Mouse (Mus musculus) heart, postnatal 0 days (tissue): ENCODE measurements around the gene Tas1r2. TPM values are rescaled to one million over a fixed set of nuclear protein-coding genes. Genes with fewer than 3 reads are reported as not detected.

Experiments used
- ATAC-seq: fragments of 200-750 bp; cut with Nextera tagmentation; 2 replicates; pipeline ENCODE4 v1.8.0; 2017; ENCODE audit warnings: low read depth, moderate number of reproducible peaks, moderate library complexity; ENCODE audit not compliant: insufficient read depth
- DNase-seq: peaks from one replicate; pipeline ENCODE4 v3.0.0-alpha.2; 2016; ENCODE audit warnings: low spot score
- H3K27ac ChIP-seq: fragments of 300-500 bp; sonication (generic); 2 replicates; pipeline ENCODE4 v1.5.1; 2014; ENCODE audit warnings: low read depth, mild to moderate bottlenecking
- H3K27me3 ChIP-seq: fragments of 300-500 bp; sonication (generic); 2 replicates; pipeline ENCODE4 v1.6.1; 2014; ENCODE audit warnings: low read length, mixed read lengths; ENCODE audit not compliant: control insufficient read depth, insufficient read depth
- H3K36me3 ChIP-seq: fragments of 300-500 bp; sonication (generic); replicated peaks from 2 replicates; pipeline ENCODE4 v1.6.1; 2014; ENCODE audit warnings: low read length, mixed read lengths; ENCODE audit not compliant: control insufficient read depth, insufficient read depth
- H3K4me1 ChIP-seq: fragments of 300-500 bp; sonication (generic); 2 replicates; pipeline ENCODE4 v1.6.1; 2014; ENCODE audit warnings: antibody characterized with exemption; ENCODE audit not compliant: control insufficient read depth, insufficient read depth
- H3K4me2 ChIP-seq: fragments of 300-500 bp; sonication (generic); 2 replicates; pipeline ENCODE4 v1.6.1; 2014; ENCODE audit warnings: low read depth, mild to moderate bottlenecking, low read length, moderate library complexity
- H3K4me3 ChIP-seq: fragments of 300-500 bp; sonication (generic); 2 replicates; pipeline ENCODE4 v1.5.1; 2014; ENCODE audit warnings: low read depth, low read length
- H3K9ac ChIP-seq: fragments of 300-500 bp; sonication (generic); replicated peaks from 2 replicates; pipeline ENCODE4 v1.6.1; 2014; ENCODE audit warnings: low read depth, low read length, mixed read lengths
- H3K9me3 ChIP-seq: fragments of 300-500 bp; sonication (generic); replicated peaks from 2 replicates; pipeline ENCODE4 v1.6.1; 2016; ENCODE audit warnings: low read length; ENCODE audit not compliant: control insufficient read depth
- CTCF ChIP-seq: IDR thresholded peaks from 2 replicates; pipeline ENCODE4 v1.5.1; 2016; ENCODE audit warnings: antibody characterized with exemption, control low read depth, low read depth
- EP300 ChIP-seq: IDR thresholded peaks from 2 replicates; pipeline ENCODE4 v1.6.1; 2016; ENCODE audit warnings: antibody characterized with exemption, low read depth
- WGBS: fragments of 180-500 bp; shearing (Covaris S2); extraction: QIAGEN DNeasy Blood & Tissue Kit; methylation state at CpG from one replicate; pipeline ENCODE4 v1.1.7; 2014; 5-methylcytosine and 5-hydroxymethylcytosine counted together
- polyA plus RNA-seq: library from polyadenylated mRNA; unstranded; fragments of >200 nt; fragmentation: Nextera tagmentation; extraction: Ambion mirVana; gene quantifications from 2 replicates; pipeline ENCODE4 v1.2.1, GENCODE M21; 2015
- total RNA-seq: library from RNA; depleted of rRNA; stranded (reverse); fragments of >200 nt; gene quantifications from 2 replicates; pipeline ENCODE4 v1.2.3, GENCODE M21; 2014; ENCODE audit warnings: low replicate concordance

Tas1r2 gene
- total and polyA plus RNA-seq, 2 experiments from 2014 or later = not detected

DNA sequence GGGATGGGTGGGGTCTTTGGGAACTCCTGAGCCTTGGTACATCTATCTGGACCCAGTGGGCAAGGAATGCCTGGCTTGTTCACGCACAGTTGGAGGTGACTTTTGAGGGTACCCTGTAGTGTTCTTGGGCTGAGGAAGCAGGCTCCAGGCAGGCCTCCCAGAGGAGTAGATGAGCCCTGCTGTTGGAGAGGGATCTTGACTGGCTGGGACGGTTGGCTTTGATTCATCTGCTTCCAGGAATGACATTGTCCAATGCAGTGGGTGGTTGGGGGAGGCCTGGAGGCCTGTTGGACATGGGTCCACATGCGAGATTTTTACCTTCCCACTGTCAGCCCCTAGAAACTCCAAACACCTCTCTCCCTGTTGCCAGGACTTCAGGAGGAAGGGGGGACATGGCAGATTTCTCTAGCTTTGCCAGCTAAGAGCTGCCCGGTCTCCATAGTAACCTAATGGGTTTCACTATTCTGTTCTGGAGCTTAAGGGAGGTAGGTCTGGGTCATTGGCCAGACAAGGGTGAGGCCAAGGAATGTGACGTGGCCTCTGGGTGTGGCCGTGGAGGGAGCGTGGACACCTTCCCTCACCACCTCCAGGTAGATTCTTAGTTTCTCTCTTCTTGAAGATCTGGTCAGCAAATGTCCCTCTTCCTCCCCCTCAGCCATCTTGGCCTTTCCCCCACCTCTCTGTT lies 21.6 kb upstream of the Tas1r2 start:
- ATAC-seq (no peak), DNase-seq (no peak)
- Histone ChIP-seq H3K27me3 (no peaks in the 10 kb centered on the region), H3K4me1 (no peaks in the 10 kb centered on the region), H3K9ac (no peak overlapping the region), H3K27ac (no peak overlapping the region), H3K4me2 (no peak overlapping the region), H3K4me3 (no peak overlapping the region), H3K36me3 (no peaks in the 10 kb centered on the region), H3K9me3 (no peaks in the 10 kb centered on the region)
- 84% methylated on average over 7 of the region's 7 CpGs for WGBS
- TF ChIP-seq EP300 (no peak), CTCF (no peak)

DNA sequence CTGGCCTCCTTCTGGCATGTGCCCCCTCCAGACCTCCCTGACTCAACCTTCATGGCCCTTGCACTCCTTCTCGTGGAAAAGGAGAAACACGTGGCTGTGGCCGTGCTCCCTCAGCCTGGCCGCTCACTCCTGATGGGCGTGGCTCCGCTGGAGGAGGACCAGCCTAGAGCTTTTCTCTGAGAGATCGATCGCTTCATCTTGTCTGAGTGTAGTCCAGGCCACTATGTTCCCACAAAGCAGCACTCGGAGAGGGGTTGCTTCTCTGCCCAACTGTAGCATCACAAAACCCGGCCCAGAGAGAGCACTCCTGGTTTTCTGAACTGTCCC lies 21.1 kb upstream of the Tas1r2 start:
- H3K4me1 ChIP-seq = no peaks in the 10 kb centered on the region
- DNase-seq = no peak
- TF ChIP-seq CTCF = no peak
- no peak for TF ChIP-seq EP300
- no peaks in the 10 kb centered on the region for H3K27me3 ChIP-seq
- WGBS = 81% methylated on average over 10 of the region's 10 CpGs
- no peak overlapping the region for H3K9ac ChIP-seq
- H3K4me2 ChIP-seq = no peak overlapping the region
- H3K4me3 ChIP-seq = no peak overlapping the region
- no peaks in the 10 kb centered on the region for H3K9me3 ChIP-seq
- H3K27ac ChIP-seq = no peak overlapping the region
- H3K36me3 ChIP-seq = no peaks in the 10 kb centered on the region
- ATAC-seq = no peak

DNA sequence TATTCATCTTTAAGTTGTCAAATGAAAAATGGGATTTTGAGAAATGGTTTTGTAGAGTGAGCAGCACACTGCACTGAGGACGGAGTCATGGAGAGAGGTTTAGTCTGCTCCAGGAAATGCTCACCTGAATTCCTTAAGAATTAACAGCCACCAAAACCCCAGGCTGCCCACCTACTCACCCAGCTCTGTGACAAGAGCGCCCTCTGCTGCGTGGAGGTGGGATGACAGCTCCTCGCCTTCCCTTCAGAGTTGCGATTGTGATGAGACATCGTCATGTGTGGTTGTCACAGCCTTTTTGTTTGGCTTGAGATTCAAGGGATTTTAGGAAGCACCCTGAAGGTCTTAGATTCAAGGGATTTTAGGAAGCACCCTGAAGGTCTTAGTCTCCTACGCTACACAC lies 17.0 kb upstream of the Tas1r2 start:
- Histone ChIP-seq H3K9ac (no peak overlapping the region), H3K4me2 (no peak overlapping the region), H3K36me3 (no peaks in the 10 kb centered on the region), H3K4me3 (no peak overlapping the region), H3K9me3 (no peaks in the 10 kb centered on the region), H3K27ac (no peak overlapping the region), H3K27me3 (no peaks in the 10 kb centered on the region), H3K4me1 (no peaks in the 10 kb centered on the region)
- peak; percentile 96 for TF ChIP-seq CTCF
- TF ChIP-seq EP300 = no peak
- no peak for ATAC-seq
- 28% methylated on average over 7 of the region's 7 CpGs for WGBS
- peak; percentile 38 for DNase-seq

DNA sequence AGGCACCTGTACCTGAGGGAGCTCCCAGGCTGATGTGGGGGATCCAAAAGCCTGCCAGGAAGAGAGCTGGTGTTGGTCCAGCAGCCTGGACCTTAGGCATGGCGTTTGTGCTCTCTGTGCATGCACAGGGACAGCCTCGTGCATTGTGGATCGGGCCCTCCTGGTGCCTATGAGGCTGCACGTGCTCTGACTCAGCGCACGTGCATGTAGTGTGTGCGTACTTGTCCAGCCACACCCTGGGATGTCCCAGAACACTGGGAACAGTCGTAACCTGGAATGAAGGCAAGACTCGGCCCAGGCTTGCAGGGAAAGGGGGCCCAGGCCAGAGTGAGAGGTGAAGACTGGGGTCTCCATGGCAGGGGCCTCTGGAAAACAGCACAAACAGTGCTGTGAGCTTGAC lies 15.5 kb upstream of the Tas1r2 start:
- WGBS = 89% methylated on average over 9 of the region's 9 CpGs
- H3K4me3 ChIP-seq = no peak overlapping the region
- no peaks in the 10 kb centered on the region for H3K9me3 ChIP-seq
- H3K27me3 ChIP-seq = 0 out of 2 replicates have a peak, but pooled peaks cover 5% of the 10 kb centered on the region
- H3K27ac ChIP-seq = no peak overlapping the region
- no peak overlapping the region for H3K9ac ChIP-seq
- DNase-seq = no peak
- no peak overlapping the region for H3K4me2 ChIP-seq
- no peaks in the 10 kb centered on the region for H3K4me1 ChIP-seq
- H3K36me3 ChIP-seq = no peaks in the 10 kb centered on the region
- ATAC-seq = no peak
- no peak for TF ChIP-seq CTCF

DNA sequence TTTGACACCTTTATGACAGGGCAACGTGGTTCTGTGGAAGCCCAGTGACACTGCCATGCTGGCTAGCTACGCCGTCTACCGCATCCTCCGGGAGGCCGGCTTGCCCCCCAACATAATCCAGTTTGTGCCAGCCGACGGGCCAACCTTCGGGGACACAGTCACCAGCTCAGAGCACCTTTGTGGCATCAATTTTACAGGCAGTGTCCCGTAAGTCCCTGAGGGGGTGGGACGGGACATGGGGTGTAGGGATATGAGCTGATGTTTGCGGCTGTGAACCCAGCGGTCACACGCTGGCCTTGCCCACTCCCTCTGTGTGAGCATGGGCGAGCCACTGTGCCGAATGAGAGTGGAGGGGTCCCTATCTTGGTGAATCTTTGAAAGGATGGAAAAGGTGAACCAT lies 15.0 kb upstream of the Tas1r2 start:
- Histone ChIP-seq H3K4me2 (no peak overlapping the region), H3K27me3 (0 out of 2 replicates have a peak, but pooled peaks cover 7% of the 10 kb centered on the region), H3K4me1 (no peaks in the 10 kb centered on the region), H3K9ac (no peak overlapping the region), H3K27ac (no peak overlapping the region), H3K4me3 (no peak overlapping the region), H3K36me3 (no peaks in the 10 kb centered on the region), H3K9me3 (no peaks in the 10 kb centered on the region)
- 94% methylated on average over 16 of the region's 16 CpGs for WGBS
- TF ChIP-seq EP300 (no peak), CTCF (no peak)
- DNase-seq (no peak), ATAC-seq (no peak)

DNA sequence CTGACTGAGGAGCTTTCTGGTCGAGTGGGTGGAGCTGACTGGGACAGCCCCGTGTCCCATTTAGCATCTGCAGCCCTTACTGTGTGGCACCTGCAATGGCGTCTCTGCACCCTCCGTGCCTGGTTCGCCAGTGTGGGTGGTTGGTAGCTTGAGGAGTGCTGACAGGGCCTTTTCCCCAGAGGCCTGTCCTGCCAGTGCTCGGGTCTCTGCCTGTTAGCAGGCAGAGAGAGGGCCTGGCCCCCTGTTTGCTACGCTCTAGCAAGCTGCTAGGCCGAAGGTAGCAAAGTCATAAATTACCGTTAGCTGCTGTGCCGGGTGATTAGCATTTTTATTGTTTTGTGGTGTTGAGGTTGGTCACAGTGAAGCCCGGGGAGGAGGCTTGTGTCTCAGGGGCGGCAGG lies 13.5 kb upstream of the Tas1r2 start:
- H3K27ac ChIP-seq = no peak overlapping the region
- DNase-seq = no peak
- no peaks in the 10 kb centered on the region for H3K9me3 ChIP-seq
- H3K36me3 ChIP-seq = peaks cover 1% of the 10 kb centered on the region; the same call in 1 of the 2 replicates
- no peak for ATAC-seq
- H3K9ac ChIP-seq = no peak overlapping the region
- H3K27me3 ChIP-seq = 0 out of 2 replicates have a peak, but pooled peaks cover 7% of the 10 kb centered on the region
- no peak overlapping the region for H3K4me2 ChIP-seq
- 70% methylated on average over 12 of the region's 12 CpGs for WGBS
- no peak for TF ChIP-seq CTCF
- TF ChIP-seq EP300 = no peak
- no peak overlapping the region for H3K4me3 ChIP-seq
- no peaks in the 10 kb centered on the region for H3K4me1 ChIP-seq
